Mouse (Mus musculus): ENCODE data around the gene Phf1.
"Not testable (repeated sequence)": the region's sequence is repeated elsewhere in the genome, so short reads cannot be mapped to it uniquely, and the experiment has no call there.

Phf1 gene

GRCm38 (mm10) chr17:26951406-26951805 lies 18.6 kb downstream of the Phf1 start:
- DNase-seq (ENCODE audit: low read depth): no peak

GRCm38 (mm10) chr17:26951952-26952877 lies 19.4 kb downstream of the Phf1 start:
- no peak for DNase-seq (ENCODE audit: low read depth)

GRCm38 (mm10) chr17:26953201-26953600 lies 20.3 kb downstream of the Phf1 start:
- DNase-seq (ENCODE audit: low read depth): no peak

GRCm38 (mm10) chr17:26953726-26954125 lies 20.9 kb downstream of the Phf1 start:
- no peak for DNase-seq (ENCODE audit: low read depth)

GRCm38 (mm10) chr17:26956309-26956708 lies 23.5 kb downstream of the Phf1 start:
- DNase-seq (ENCODE audit: low read depth): no peak

- DNase-seq (ENCODE audit: low read depth): peak; percentile 74
Measured at GRCm38 (mm10) chr17:26956895-26957294, 24.0 kb downstream of the Phf1 start.

- DNase-seq (ENCODE audit: low read depth): no peak
Measured at GRCm38 (mm10) chr17:26957872-26958271, 25.0 kb downstream of the Phf1 start.

- DNase-seq (ENCODE audit: low read depth): no peak
Measured at GRCm38 (mm10) chr17:26958880-26959279, 26.0 kb downstream of the Phf1 start.

- no peak for DNase-seq (ENCODE audit: low read depth)
Measured at GRCm38 (mm10) chr17:26959815-26960214, 27.0 kb downstream of the Phf1 start.

GRCm38 (mm10) chr17:26961572-26962240 lies 28.9 kb downstream of the Phf1 start:
- no peak for DNase-seq (ENCODE audit: low read depth)

- no peak for DNase-seq (ENCODE audit: low read depth)
Measured at GRCm38 (mm10) chr17:26966993-26967392, 34.1 kb downstream of the Phf1 start.

- DNase-seq (ENCODE audit: low read depth): no peak
Measured at GRCm38 (mm10) chr17:26967477-26967876, 34.6 kb downstream of the Phf1 start.

- DNase-seq (ENCODE audit: low read depth): no peak
Measured at GRCm38 (mm10) chr17:26968200-26968611, 35.4 kb downstream of the Phf1 start.

- DNase-seq (ENCODE audit: low read depth): no peak
Measured at GRCm38 (mm10) chr17:26969257-26969656, 36.4 kb downstream of the Phf1 start.

- no peak for DNase-seq (ENCODE audit: low read depth)
Measured at GRCm38 (mm10) chr17:26970221-26970620, 37.4 kb downstream of the Phf1 start.

GRCm38 (mm10) chr17:26971247-26971905 lies 38.5 kb downstream of the Phf1 start:
- DNase-seq (ENCODE audit: low read depth): no peak

- no peak for DNase-seq (ENCODE audit: low read depth)
Measured at GRCm38 (mm10) chr17:26972107-26972506, 39.3 kb downstream of the Phf1 start.

GRCm38 (mm10) chr17:26972703-26973574 lies 40.1 kb downstream of the Phf1 start, which contains the start of gene Zbtb9:
Gene Zbtb9 (plus strand): TSS chr17:26973167.
- peak; percentile 92 for DNase-seq (ENCODE audit: low read depth)

- no peak for DNase-seq (ENCODE audit: low read depth)
Measured at GRCm38 (mm10) chr17:26974547-26974946, 41.7 kb downstream of the Phf1 start.

GRCm38 (mm10) chr17:26975415-26975814 lies 42.6 kb downstream of the Phf1 start:
- DNase-seq (ENCODE audit: low read depth): no peak

- DNase-seq (ENCODE audit: low read depth): not testable (repeated sequence)
Measured at GRCm38 (mm10) chr17:26977354-26977753, 44.5 kb downstream of the Phf1 start.

- DNase-seq (ENCODE audit: low read depth): no peak
Measured at GRCm38 (mm10) chr17:26979426-26979825, 46.6 kb downstream of the Phf1 start.

Measured in c-Kit-positive CD71-positive TER-119-negative erythroid progenitor cells, embryonic 14.5 days (primary cell).